Mouse (Mus musculus) embryonic fibroblast, embryonic 13.5 days (primary cell): ENCODE data around the gene Ssh3.

Experiments
- CTCF ChIP-seq: IDR thresholded peaks from 2 replicates; pipeline ENCODE4 v1.5.1; 2011; ENCODE audit warnings: mild to moderate bottlenecking, control low read depth, low read length, moderate library complexity, borderline replicate concordance; ENCODE audit not compliant: insufficient read depth
- POLR2A ChIP-seq: IDR thresholded peaks from 2 replicates; pipeline ENCODE4 v1.6.1; 2011; ENCODE audit warnings: low read depth, mild to moderate bottlenecking, control low read depth, low read length, moderate library complexity

DNA sequence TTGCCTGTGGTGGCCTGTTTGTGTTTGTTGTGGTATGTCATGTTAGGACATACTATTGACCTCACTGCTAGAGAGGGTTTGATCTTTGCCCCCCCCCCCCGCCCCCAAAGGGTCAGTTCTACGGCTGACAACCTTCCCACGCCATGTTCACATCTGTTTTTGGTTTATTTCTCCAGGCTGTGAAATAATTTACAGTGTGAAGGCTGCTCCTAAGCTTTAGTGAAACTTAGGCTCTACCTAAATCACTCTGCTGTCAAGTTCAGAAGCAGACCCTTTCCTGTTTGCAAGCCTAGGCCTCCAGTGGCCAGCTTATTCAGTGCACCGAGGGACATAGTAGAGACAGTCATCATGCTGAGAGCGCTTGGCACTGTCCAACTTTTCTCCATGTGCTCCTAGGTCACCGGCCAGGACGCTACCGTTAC, 28.7 kb downstream of the Ssh3 start:
- TF ChIP-seq CTCF (no peak), POLR2A (no peak)
